In the genomic region with DNA sequence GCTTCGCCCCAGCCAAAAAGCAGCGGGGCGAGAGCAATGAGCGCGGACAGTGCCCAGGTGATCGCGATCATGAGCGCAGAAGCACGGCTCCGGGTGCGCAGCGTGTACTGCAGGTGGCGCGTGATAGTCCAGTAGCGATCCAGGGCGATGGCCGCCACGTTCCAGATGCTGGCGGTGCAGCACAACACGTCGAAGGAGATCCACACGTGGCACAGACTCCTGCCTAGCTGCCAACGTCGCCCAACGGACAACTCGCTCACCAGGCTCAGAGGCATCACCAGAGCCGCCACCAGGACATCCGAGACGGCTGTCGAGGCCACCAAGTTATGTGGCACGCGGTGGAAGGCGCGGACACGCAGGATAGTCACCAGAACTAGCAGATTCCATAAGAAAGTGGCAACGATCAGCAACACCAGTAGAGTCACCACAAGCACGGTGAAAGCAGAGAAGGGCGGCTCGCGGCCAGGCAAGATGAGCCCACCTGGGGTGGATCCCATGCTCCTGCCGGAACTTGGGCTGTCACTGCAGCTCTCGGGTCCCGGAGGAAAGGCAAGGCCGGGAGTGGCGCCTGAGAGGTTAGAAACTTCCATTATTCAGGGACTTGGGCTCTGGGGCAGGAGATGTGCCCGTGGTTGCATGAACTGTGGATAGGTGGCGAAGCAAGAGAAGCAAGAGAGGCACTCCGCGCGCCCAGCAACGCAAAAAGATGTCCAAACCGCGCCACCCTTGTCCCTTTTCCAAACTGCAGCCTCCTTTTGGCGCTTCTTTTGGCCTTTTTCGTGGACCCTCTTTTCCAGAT, we compare ENCODE assay signal across 9 mouse cellular contexts. TPM values are rescaled to one million over a fixed set of nuclear protein-coding genes. Genes with fewer than 3 reads are reported as not detected.
DNase-seq lines count a peak whose midpoint lies in the region; ATAC-seq and TF ChIP-seq lines count a peak whose summit lies in the region.
"Had no signal": no experiment of that assay in that cellular context is flagged by ENCODE, and none has a peak within 500 bp of the region (broad histone marks: within the 10 kb centered on the region; RNA-seq: fewer than 3 reads in every experiment).

No protein-coding gene starts in this region.

- intact Hi-C loops in left cerebral cortex, adult 2 months (cut with DNase I), result no loop called here
- intact Hi-C loops in left cerebral cortex, postnatal 14 days (cut with DNase I), result no loop called here

- 12% methylated on average over 55 of the region's 55 CpGs for WGBS in embryonic facial prominence, embryonic 11.5 days
- WGBS in hindbrain, postnatal 0 days, result 14% methylated on average over 55 of the region's 55 CpGs
- 9% methylated on average over 55 of the region's 55 CpGs for WGBS in midbrain, embryonic 16.5 days

- H3K36me3 ChIP-seq in embryonic facial prominence, embryonic 11.5 days (replicated peaks; ENCODE audit: control insufficient read depth, insufficient read depth, low read depth, low read length), result no peaks in the 10 kb centered on the region
- H3K36me3 ChIP-seq in hindbrain, postnatal 0 days (ENCODE audit: insufficient read depth, low read length), result no peaks in the 10 kb centered on the region
- H3K36me3 ChIP-seq in midbrain, embryonic 16.5 days (ENCODE audit: control insufficient read depth, insufficient read depth, low read length), result no peaks in the 10 kb centered on the region

- TF ChIP-seq CTCF in left cerebral cortex, adult 2 months (IDR thresholded peaks at IDR 0.05), result no peak
- peak; percentile 51 for TF ChIP-seq CTCF in hindbrain, postnatal 0 days (IDR thresholded peaks at IDR 0.05; ENCODE audit: low read depth)

- H3K27ac ChIP-seq in left cerebral cortex, adult 2 months, result no peak overlapping the region
- H3K27ac ChIP-seq in embryonic facial prominence, embryonic 11.5 days (replicated peaks; ENCODE audit: low read depth, low read length), result no peak overlapping the region
- H3K27ac ChIP-seq in hindbrain, postnatal 0 days, result no peak overlapping the region
- H3K27ac ChIP-seq in midbrain, embryonic 16.5 days (ENCODE audit: low read length), result no peak overlapping the region
- H3K27ac ChIP-seq: macrophage had no signal

- peak overlapping the region; percentile 29 for H3K4me3 ChIP-seq in left cerebral cortex, adult 2 months
- peak overlapping the region; percentile 31 for H3K4me3 ChIP-seq in embryonic facial prominence, embryonic 11.5 days (ENCODE audit: low read depth, low read length)
- H3K4me3 ChIP-seq in hindbrain, postnatal 0 days (ENCODE audit: low read length), result peak overlapping the region; percentile 32
- peak overlapping the region; percentile 33 for H3K4me3 ChIP-seq in midbrain, embryonic 16.5 days (ENCODE audit: low read depth, low read length)

- ATAC-seq in embryonic facial prominence, embryonic 11.5 days (replicated peaks; ENCODE audit: insufficient number of reproducible peaks, low FRiP score, low TSS enrichment, low read depth), result peak; percentile 45; the same call in 1 of the 2 replicates
- peak; percentile 67 for ATAC-seq in hindbrain, postnatal 0 days
- peak; percentile 72 for ATAC-seq in midbrain, embryonic 16.5 days

- H3K4me2 ChIP-seq in embryonic facial prominence, embryonic 11.5 days (ENCODE audit: low read depth, low read length), result peak overlapping the region; percentile 47
- peak overlapping the region; percentile 67 for H3K4me2 ChIP-seq in hindbrain, postnatal 0 days (ENCODE audit: low read depth, low read length)
- H3K4me2 ChIP-seq in midbrain, embryonic 16.5 days (ENCODE audit: low read length), result peak overlapping the region; percentile 70

- no peaks in the 10 kb centered on the region for H3K9me3 ChIP-seq in embryonic facial prominence, embryonic 11.5 days (replicated peaks; ENCODE audit: control insufficient read depth, low read length)
- no peaks in the 10 kb centered on the region for H3K9me3 ChIP-seq in hindbrain, postnatal 0 days (ENCODE audit: low read length)
- no peaks in the 10 kb centered on the region for H3K9me3 ChIP-seq in midbrain, embryonic 16.5 days (replicated peaks; ENCODE audit: control insufficient read depth, low read length, poor library complexity, severe bottlenecking)

- H3K9ac ChIP-seq in embryonic facial prominence, embryonic 11.5 days (replicated peaks; ENCODE audit: low read length), result no peak overlapping the region
- H3K9ac ChIP-seq in hindbrain, postnatal 0 days (replicated peaks; ENCODE audit: low read length), result no peak overlapping the region
- H3K9ac ChIP-seq in midbrain, embryonic 16.5 days (ENCODE audit: low read depth, low read length), result peak overlapping the region; percentile 43; the same call in 1 of the 2 replicates

- peaks cover 9% of the 10 kb centered on the region for H3K27me3 ChIP-seq in embryonic facial prominence, embryonic 11.5 days (ENCODE audit: control insufficient read depth, insufficient read depth, low read length)
- peaks cover 9% of the 10 kb centered on the region for H3K27me3 ChIP-seq in hindbrain, postnatal 0 days (ENCODE audit: insufficient read depth, low read length)
- H3K27me3 ChIP-seq in midbrain, embryonic 16.5 days (ENCODE audit: control insufficient read depth, insufficient read depth, low read depth, low read length), result peaks cover 21% of the 10 kb centered on the region

- no peaks in the 10 kb centered on the region; the same call in 1 of the 2 replicates for H3K4me1 ChIP-seq in embryonic facial prominence, embryonic 11.5 days (ENCODE audit: control insufficient read depth, insufficient read depth, low read length)
- peaks cover 7% of the 10 kb centered on the region; the same call in 1 of the 2 replicates for H3K4me1 ChIP-seq in hindbrain, postnatal 0 days (ENCODE audit: insufficient read depth, low read length)
- peaks cover 3% of the 10 kb centered on the region; the same call in 1 of the 2 replicates for H3K4me1 ChIP-seq in midbrain, embryonic 16.5 days (ENCODE audit: control insufficient read depth, insufficient read depth, low read length)

- DNase-seq in left cerebral cortex, adult 2 months (ENCODE audit: extremely low spot score in 1 of 2, low spot score in 2 of 2), result peak in 1 of 2 experiments; percentile 28
- no peak for DNase-seq in left cerebral cortex, postnatal 14 days (ENCODE audit: low spot score in 2 of 2)
- DNase-seq in embryonic facial prominence, embryonic 11.5 days (ENCODE audit: low spot score), result peak; percentile 41
- peak; percentile 34 for DNase-seq in hindbrain, postnatal 0 days (ENCODE audit: low spot score)
- no peak for DNase-seq in adrenal gland, adult 18-20 months (ENCODE audit: low spot score in 2 of 2)
- no peak for DNase-seq in cerebellum, adult 11-12 months
- no peak for DNase-seq in urinary bladder, postnatal 4 days (ENCODE audit: low spot score in 2 of 2)

RNA-seq across cellular contexts. Expression of a gene that starts 0.5 kb away (rescaled TPM):
- total RNA-seq in left cerebral cortex, adult 2 months (2021), result 1 to 10 TPM; 2.1 to 3.2 TPM
- total RNA-seq in left cerebral cortex, postnatal 14 days (2021), result 1 to 10 TPM; 1.8 to 4.4 TPM
- polyA plus RNA-seq in embryonic facial prominence, embryonic 11.5 days (2014; fragmentation: Nextera tagmentation; extraction: Ambion mirVana), result 0.28 TPM in 1 of 2 replicates, not detected in the other
- 3.8 and 6.3 TPM in 2 replicates for total RNA-seq in hindbrain, postnatal 0 days (2014; rRNA removed)
- polyA plus RNA-seq in hindbrain, postnatal 0 days (2015; fragmentation: Nextera tagmentation; extraction: Ambion mirVana), result 3.4 and 3.6 TPM in 2 replicates
- 2.6 and 2.9 TPM in 2 replicates for polyA plus RNA-seq in midbrain, embryonic 16.5 days (2015; fragmentation: Nextera tagmentation; extraction: Ambion mirVana)
- not detected for total RNA-seq in adrenal gland, adult 18-20 months (2021)
- polyA plus RNA-seq: macrophage had no signal

RNA-seq across cellular contexts. Expression of a gene that starts 40.0 kb away (rescaled TPM):
- total RNA-seq in left cerebral cortex, adult 2 months (2021), result 10 to 100 TPM; 25.9 to 27.8 TPM
- total RNA-seq in left cerebral cortex, postnatal 14 days (2021), result 10 to 100 TPM; 23.4 to 23.5 TPM
- polyA plus RNA-seq in embryonic facial prominence, embryonic 11.5 days (2014; fragmentation: Nextera tagmentation; extraction: Ambion mirVana), result 82.5 and 95.9 TPM in 2 replicates
- total RNA-seq in hindbrain, postnatal 0 days (2014; rRNA removed), result 39.9 and 41.8 TPM in 2 replicates
- polyA plus RNA-seq in hindbrain, postnatal 0 days (2015; fragmentation: Nextera tagmentation; extraction: Ambion mirVana), result 29.9 and 33.7 TPM in 2 replicates
- 29.9 and 36.7 TPM in 2 replicates for polyA plus RNA-seq in midbrain, embryonic 16.5 days (2015; fragmentation: Nextera tagmentation; extraction: Ambion mirVana)
- total RNA-seq in adrenal gland, adult 18-20 months (2021), result 10 to 100 TPM; 45.3 to 48.2 TPM

Comparison
In these comparisons a context has a peak if more than half of its experiments do, and no peak if none do; other contexts are left out.
1. DNase-seq: peak in embryonic facial prominence, embryonic 11.5 days (single experiment) and hindbrain, postnatal 0 days (single experiment); none in left cerebral cortex, postnatal 14 days (0 of 2), adrenal gland, adult 18-20 months (0 of 2), cerebellum, adult 11-12 months (single experiment) and urinary bladder, postnatal 4 days (0 of 2).
2. Peak in every context shown above with its lines, with median percentiles within 50 percentile points of each other: H3K4me3 ChIP-seq, ATAC-seq and H3K4me2 ChIP-seq.